Mouse (Mus musculus): Measurements from ENCODE around the gene Ino80d. TPM values are rescaled to one million over a fixed set of nuclear protein-coding genes. Genes with fewer than 3 reads are reported as not detected.
"Not testable (repeated sequence)": the region's sequence is repeated elsewhere in the genome, so short reads cannot be mapped to it uniquely, and the experiment has no call there.

Ino80d gene
- polyA plus RNA-seq (2012; rRNA removed): 6.0 and 11.5 TPM in 2 replicates

GRCm38 (mm10) chr1:63114136-63114781, at the start of gene Ino80d:
Gene Ino80d, minus strand, starts transcription at chr1:63114667.
- H3K27me3 ChIP-seq (ENCODE audit: control insufficient read depth, insufficient read depth, low read length): no peaks in the 10 kb centered on the region
- TF ChIP-seq POLR2A (IDR thresholded peaks at IDR 0.05; ENCODE audit: low read depth, low read length) (peak; percentile 71; the same call in 1 of the 2 replicates), CTCF (IDR thresholded peaks at IDR 0.05; ENCODE audit: extremely low read depth, insufficient read length, insufficient replicate concordance, low read depth, low read length) (peak; percentile 65; the same call in 1 of the 2 replicates)
- peaks cover 2% of the 10 kb centered on the region; the same call in 1 of the 2 replicates for H3K4me1 ChIP-seq (ENCODE audit: control insufficient read depth, insufficient read depth, insufficient read length, low read length)
- WGBS: under 1% methylated on average over 40 of the region's 42 CpGs
- peak within 1 kb of the TSS; percentile 84 for H3K27ac ChIP-seq (ENCODE audit: insufficient read depth, low read depth, low read length)
- peak within 1 kb of the TSS; percentile 90 for H3K4me3 ChIP-seq (ENCODE audit: low read depth, low read length)
- peaks cover 9% of the 10 kb centered on the region for H3K36me3 ChIP-seq (ENCODE audit: control insufficient read depth, insufficient read depth, low read length)

GRCm38 (mm10) chr1:63140231-63140630, 25.8 kb upstream of the Ino80d start:
- Histone ChIP-seq H3K36me3 (ENCODE audit: control insufficient read depth, insufficient read depth, low read length) (peaks cover 44% of the 10 kb centered on the region), H3K27ac (ENCODE audit: insufficient read depth, low read depth, low read length) (no peak overlapping the region), H3K4me3 (ENCODE audit: low read depth, low read length) (no peak overlapping the region), H3K4me1 (ENCODE audit: control insufficient read depth, insufficient read depth, insufficient read length, low read length) (peaks cover 4% of the 10 kb centered on the region; the same call in 1 of the 2 replicates), H3K27me3 (ENCODE audit: control insufficient read depth, insufficient read depth, low read length) (no peaks in the 10 kb centered on the region)
- WGBS: 98% methylated on average over 13 of the region's 13 CpGs
- TF ChIP-seq CTCF (IDR thresholded peaks at IDR 0.05; ENCODE audit: extremely low read depth, insufficient read length, insufficient replicate concordance, low read depth, low read length) (no peak), POLR2A (IDR thresholded peaks at IDR 0.05; ENCODE audit: low read depth, low read length) (no peak)

- H3K36me3 ChIP-seq (ENCODE audit: control insufficient read depth, insufficient read depth, low read length): peaks cover 32% of the 10 kb centered on the region
- not testable (repeated sequence) for H3K27ac ChIP-seq (ENCODE audit: insufficient read depth, low read depth, low read length); H3K4me1 ChIP-seq (ENCODE audit: control insufficient read depth, insufficient read depth, insufficient read length, low read length); H3K4me3 ChIP-seq (ENCODE audit: low read depth, low read length); H3K27me3 ChIP-seq (ENCODE audit: control insufficient read depth, insufficient read depth, low read length)
- WGBS: 89% methylated on average over 1 of the region's 1 CpGs
Observed at GRCm38 (mm10) chr1:63138586-63138985, 24.1 kb upstream of the Ino80d start.

GRCm38 (mm10) chr1:63137971-63138370, 23.5 kb upstream of the Ino80d start:
- no peak overlapping the region for H3K4me3 ChIP-seq (ENCODE audit: low read depth, low read length)
- H3K27me3 ChIP-seq (ENCODE audit: control insufficient read depth, insufficient read depth, low read length): no peaks in the 10 kb centered on the region
- no peak for TF ChIP-seq POLR2A (IDR thresholded peaks at IDR 0.05; ENCODE audit: low read depth, low read length)
- no peak for TF ChIP-seq CTCF (IDR thresholded peaks at IDR 0.05; ENCODE audit: extremely low read depth, insufficient read length, insufficient replicate concordance, low read depth, low read length)
- H3K27ac ChIP-seq (ENCODE audit: insufficient read depth, low read depth, low read length): no peak overlapping the region
- H3K36me3 ChIP-seq (ENCODE audit: control insufficient read depth, insufficient read depth, low read length): peaks cover 28% of the 10 kb centered on the region
- WGBS: 80% methylated on average over 2 of the region's 2 CpGs
- H3K4me1 ChIP-seq (ENCODE audit: control insufficient read depth, insufficient read depth, insufficient read length, low read length): peaks cover 4% of the 10 kb centered on the region; the same call in 1 of the 2 replicates

GRCm38 (mm10) chr1:63134530-63134929, 20.1 kb upstream of the Ino80d start:
- Histone ChIP-seq H3K27me3 (ENCODE audit: control insufficient read depth, insufficient read depth, low read length) (no peaks in the 10 kb centered on the region), H3K27ac (ENCODE audit: insufficient read depth, low read depth, low read length) (no peak overlapping the region), H3K4me3 (ENCODE audit: low read depth, low read length) (no peak overlapping the region), H3K4me1 (ENCODE audit: control insufficient read depth, insufficient read depth, insufficient read length, low read length) (peaks cover 6% of the 10 kb centered on the region; the same call in 1 of the 2 replicates), H3K36me3 (ENCODE audit: control insufficient read depth, insufficient read depth, low read length) (peaks cover 6% of the 10 kb centered on the region; the same call in 1 of the 2 replicates)
- 90% methylated on average over 3 of the region's 3 CpGs for WGBS
- no peak for TF ChIP-seq POLR2A (IDR thresholded peaks at IDR 0.05; ENCODE audit: low read depth, low read length)

GRCm38 (mm10) chr1:63131766-63132165, 17.3 kb upstream of the Ino80d start:
- 89% methylated on average over 11 of the region's 11 CpGs for WGBS
- TF ChIP-seq POLR2A (IDR thresholded peaks at IDR 0.05; ENCODE audit: low read depth, low read length) (no peak), CTCF (IDR thresholded peaks at IDR 0.05; ENCODE audit: extremely low read depth, insufficient read length, insufficient replicate concordance, low read depth, low read length) (no peak)

GRCm38 (mm10) chr1:63130883-63131282, 16.4 kb upstream of the Ino80d start:
- Histone ChIP-seq H3K27ac (ENCODE audit: insufficient read depth, low read depth, low read length) (no peak overlapping the region), H3K36me3 (ENCODE audit: control insufficient read depth, insufficient read depth, low read length) (no peaks in the 10 kb centered on the region), H3K4me3 (ENCODE audit: low read depth, low read length) (no peak overlapping the region), H3K4me1 (ENCODE audit: control insufficient read depth, insufficient read depth, insufficient read length, low read length) (peaks cover 2% of the 10 kb centered on the region; the same call in 1 of the 2 replicates), H3K27me3 (ENCODE audit: control insufficient read depth, insufficient read depth, low read length) (no peaks in the 10 kb centered on the region)
- no peak for TF ChIP-seq CTCF (IDR thresholded peaks at IDR 0.05; ENCODE audit: extremely low read depth, insufficient read length, insufficient replicate concordance, low read depth, low read length)
- no peak for TF ChIP-seq POLR2A (IDR thresholded peaks at IDR 0.05; ENCODE audit: low read depth, low read length)
- 65% methylated on average over 2 of the region's 2 CpGs for WGBS

More at GRCm38 (mm10) chr1:63131766-63132165, 17.3 kb upstream of the Ino80d start:
- Histone ChIP-seq H3K27ac (ENCODE audit: insufficient read depth, low read depth, low read length) (no peak overlapping the region), H3K36me3 (ENCODE audit: control insufficient read depth, insufficient read depth, low read length) (no peaks in the 10 kb centered on the region), H3K4me3 (ENCODE audit: low read depth, low read length) (no peak overlapping the region), H3K4me1 (ENCODE audit: control insufficient read depth, insufficient read depth, insufficient read length, low read length) (peaks cover 2% of the 10 kb centered on the region; the same call in 1 of the 2 replicates), H3K27me3 (ENCODE audit: control insufficient read depth, insufficient read depth, low read length) (no peaks in the 10 kb centered on the region)
